Mouse (Mus musculus): ENCODE results near the gene Ccdc154. TPM values are rescaled to one million over a fixed set of nuclear protein-coding genes. Genes with fewer than 3 reads are reported as not detected.

Ccdc154 gene
- polyA plus RNA-seq, 1 experiment from 2014 or later: 0.46 TPM

Other genes with a start within 250 kb of the Ccdc154 start
- 29.2 and 31.3 TPM in 2 replicates for gene Mapk8ip3, start 225.5 kb upstream of the Ccdc154 start, polyA plus RNA-seq (2015; fragmentation: Nextera tagmentation; extraction: Ambion mirVana)
- gene Jpt2, start 201.8 kb upstream of the Ccdc154 start, polyA plus RNA-seq (2015; fragmentation: Nextera tagmentation; extraction: Ambion mirVana): 183 and 204 TPM in 2 replicates
- gene Cramp1l, start 146.7 kb upstream of the Ccdc154 start, polyA plus RNA-seq (2015; fragmentation: Nextera tagmentation; extraction: Ambion mirVana): 7.1 and 7.6 TPM in 2 replicates
- gene Ift140, start 146.4 kb upstream of the Ccdc154 start, polyA plus RNA-seq (2015; fragmentation: Nextera tagmentation; extraction: Ambion mirVana): 18.9 and 21.6 TPM in 2 replicates
- 23.5 and 23.7 TPM in 2 replicates for gene Tmem204, start 78.9 kb upstream of the Ccdc154 start, polyA plus RNA-seq (2015; fragmentation: Nextera tagmentation; extraction: Ambion mirVana)
- 38.6 and 40.2 TPM in 2 replicates for gene Telo2, start 46.5 kb upstream of the Ccdc154 start, polyA plus RNA-seq (2015; fragmentation: Nextera tagmentation; extraction: Ambion mirVana)
- gene Ptx4, start 41.7 kb upstream of the Ccdc154 start, polyA plus RNA-seq (2015; fragmentation: Nextera tagmentation; extraction: Ambion mirVana): 0.12 and 0.36 TPM in 2 replicates
- gene Clcn7, start 29.1 kb upstream of the Ccdc154 start, polyA plus RNA-seq (2015; fragmentation: Nextera tagmentation; extraction: Ambion mirVana): 18.1 and 21.1 TPM in 2 replicates
- 4.3 and 8.4 TPM in 2 replicates for gene Gm38655, start 13.0 kb downstream of the Ccdc154 start, polyA plus RNA-seq (2015; fragmentation: Nextera tagmentation; extraction: Ambion mirVana)
- gene BC003965, start 22.1 kb downstream of the Ccdc154 start, polyA plus RNA-seq (2015; fragmentation: Nextera tagmentation; extraction: Ambion mirVana): 34.1 and 35.5 TPM in 2 replicates
- 7.2 TPM in 2 replicates for gene Unkl, start 25.9 kb downstream of the Ccdc154 start, polyA plus RNA-seq (2015; fragmentation: Nextera tagmentation; extraction: Ambion mirVana)
- gene Gnptg, start 77.7 kb downstream of the Ccdc154 start, polyA plus RNA-seq (2015; fragmentation: Nextera tagmentation; extraction: Ambion mirVana): 41.9 and 44.2 TPM in 2 replicates
- gene Tsr3, start 77.7 kb downstream of the Ccdc154 start, polyA plus RNA-seq (2015; fragmentation: Nextera tagmentation; extraction: Ambion mirVana): 42.8 and 43.1 TPM in 2 replicates
- gene Baiap3, start 93.9 kb downstream of the Ccdc154 start, polyA plus RNA-seq (2015; fragmentation: Nextera tagmentation; extraction: Ambion mirVana): 3.3 and 7.2 TPM in 2 replicates
- gene Ube2i, start 112.2 kb downstream of the Ccdc154 start, polyA plus RNA-seq (2015; fragmentation: Nextera tagmentation; extraction: Ambion mirVana): 503 and 542 TPM in 2 replicates
- gene Prss34, start 135.9 kb downstream of the Ccdc154 start, polyA plus RNA-seq (2015; fragmentation: Nextera tagmentation; extraction: Ambion mirVana): 1.8 TPM in 2 replicates
- not detected in 2 replicates for gene Prss28, start 146.2 kb downstream of the Ccdc154 start, polyA plus RNA-seq (2015; fragmentation: Nextera tagmentation; extraction: Ambion mirVana)
- gene Prss29, start 156.2 kb downstream of the Ccdc154 start, polyA plus RNA-seq (2015; fragmentation: Nextera tagmentation; extraction: Ambion mirVana): not detected in 2 replicates
- 0.24 and 0.64 TPM in 2 replicates for gene Tpsab1, start 183.1 kb downstream of the Ccdc154 start, polyA plus RNA-seq (2015; fragmentation: Nextera tagmentation; extraction: Ambion mirVana)
- 10.4 and 14.3 TPM in 2 replicates for gene Tpsb2, start 203.8 kb downstream of the Ccdc154 start, polyA plus RNA-seq (2015; fragmentation: Nextera tagmentation; extraction: Ambion mirVana)
- gene Tpsg1, start 206.8 kb downstream of the Ccdc154 start, polyA plus RNA-seq (2015; fragmentation: Nextera tagmentation; extraction: Ambion mirVana): 3.5 and 4.7 TPM in 2 replicates